Mouse (Mus musculus): ENCODE measurements around the gene Grik1. TPM values are rescaled to one million over a fixed set of nuclear protein-coding genes. Genes with fewer than 3 reads are reported as not detected.

Grik1 gene
- not detected for total RNA-seq (2021)
- long read RNA-seq, experiment 1 = 0 reads
- long read RNA-seq, experiment 2 = 0 reads

GRCm38 (mm10) chr16:88290132-88290772, at the start of gene Grik1:
Gene Grik1, minus strand, starts transcription at chr16:88290265.
- DNase-seq = peak in 1 of 2 experiments; percentile 5

GRCm38 (mm10) chr16:88294209-88294608, 4.1 kb upstream of the Grik1 start:
- DNase-seq = no peak

- no peak for DNase-seq
Measured at GRCm38 (mm10) chr16:88289421-88290081, 514 bp downstream of the Grik1 start.

GRCm38 (mm10) chr16:88258407-88258806, 31.7 kb downstream of the Grik1 start:
- DNase-seq = no peak

- DNase-seq = no peak
Measured at GRCm38 (mm10) chr16:88257072-88257471, 33.0 kb downstream of the Grik1 start.

GRCm38 (mm10) chr16:88256101-88256500, 34.0 kb downstream of the Grik1 start:
- no peak for DNase-seq

- DNase-seq = peak in 1 of 2 experiments; percentile 1
Measured at GRCm38 (mm10) chr16:88252676-88253075, 37.4 kb downstream of the Grik1 start.

GRCm38 (mm10) chr16:88251049-88251448, 39.0 kb downstream of the Grik1 start:
- DNase-seq = no peak

- no peak for DNase-seq
Measured at GRCm38 (mm10) chr16:88249825-88250224, 40.2 kb downstream of the Grik1 start.

- no peak for DNase-seq
Measured at GRCm38 (mm10) chr16:88247586-88247985, 42.5 kb downstream of the Grik1 start.

- DNase-seq = no peak
Measured at GRCm38 (mm10) chr16:88244658-88245057, 45.4 kb downstream of the Grik1 start.

GRCm38 (mm10) chr16:88225616-88226015, 64.4 kb downstream of the Grik1 start:
- no peak for DNase-seq

GRCm38 (mm10) chr16:88221932-88222331, 68.1 kb downstream of the Grik1 start:
- DNase-seq = no peak

GRCm38 (mm10) chr16:88212531-88212930, 77.5 kb downstream of the Grik1 start:
- no peak for DNase-seq

- peak in 1 of 2 experiments; percentile 1 for DNase-seq
Measured at GRCm38 (mm10) chr16:88211852-88212251, 78.2 kb downstream of the Grik1 start.

GRCm38 (mm10) chr16:88204400-88204799, 85.7 kb downstream of the Grik1 start:
- DNase-seq = peak; percentile 72 to 82

- DNase-seq = no peak
Measured at GRCm38 (mm10) chr16:88203985-88204384, 86.1 kb downstream of the Grik1 start.

GRCm38 (mm10) chr16:88187433-88188037, 102.5 kb downstream of the Grik1 start:
- DNase-seq = no peak

- DNase-seq = no peak
Measured at GRCm38 (mm10) chr16:88178813-88179212, 111.3 kb downstream of the Grik1 start.

- no peak for DNase-seq
Measured at GRCm38 (mm10) chr16:88177364-88177763, 112.7 kb downstream of the Grik1 start.

GRCm38 (mm10) chr16:88174083-88174721, 115.9 kb downstream of the Grik1 start:
- DNase-seq = peak in 1 of 2 experiments; percentile 1

- DNase-seq = no peak
Measured at GRCm38 (mm10) chr16:88166547-88166946, 123.5 kb downstream of the Grik1 start.

GRCm38 (mm10) chr16:88142574-88142973, 147.5 kb downstream of the Grik1 start:
- DNase-seq = no peak
